Comparison of ENCODE assay signal across 8 mouse cellular contexts in genomic region chr7:134937471-134937926, GRCm38 (mm10). TPM values are rescaled to one million over a fixed set of nuclear protein-coding genes. Genes with fewer than 3 reads are reported as not detected.
DNase-seq lines count a peak whose midpoint lies in the region; ATAC-seq and TF ChIP-seq lines count a peak whose summit lies in the region.

No protein-coding gene starts in this region.

- H3K4me2 ChIP-seq in kidney, postnatal 0 days (ENCODE audit: low read length), result peak overlapping the region; percentile 93
- H3K4me2 ChIP-seq in intestine, embryonic 16.5 days (ENCODE audit: low read depth, low read length), result peak overlapping the region; percentile 95
- peak overlapping the region; percentile 89 for H3K4me2 ChIP-seq in midbrain, embryonic 16.5 days (ENCODE audit: low read length)

- H3K9me3 ChIP-seq in kidney, postnatal 0 days (replicated peaks; ENCODE audit: low read length), result no peaks in the 10 kb centered on the region
- no peaks in the 10 kb centered on the region for H3K9me3 ChIP-seq in intestine, embryonic 16.5 days (ENCODE audit: control insufficient read depth, low read length)
- H3K9me3 ChIP-seq in midbrain, embryonic 16.5 days (replicated peaks; ENCODE audit: control insufficient read depth, low read length, poor library complexity, severe bottlenecking), result no peaks in the 10 kb centered on the region

- no peak for TF ChIP-seq POLR2A in embryonic fibroblast, embryonic 13.5 days (IDR thresholded peaks at IDR 0.05; ENCODE audit: low read depth, low read length)

- no peak overlapping the region for H3K27ac ChIP-seq in kidney, postnatal 0 days
- H3K27ac ChIP-seq in embryonic fibroblast, embryonic 13.5 days (ENCODE audit: insufficient read depth, low read length), result no peak overlapping the region
- H3K27ac ChIP-seq in intestine, embryonic 16.5 days (ENCODE audit: low read length), result no peak overlapping the region
- H3K27ac ChIP-seq in midbrain, embryonic 16.5 days (ENCODE audit: low read length), result peak overlapping the region; percentile 80

- TF ChIP-seq CTCF in kidney, postnatal 0 days (IDR thresholded peaks at IDR 0.05; ENCODE audit: low read depth), result no peak
- TF ChIP-seq CTCF in embryonic fibroblast, embryonic 13.5 days (IDR thresholded peaks at IDR 0.05; ENCODE audit: borderline replicate concordance, insufficient read depth, low read length), result no peak

- H3K36me3 ChIP-seq in kidney, postnatal 0 days (ENCODE audit: insufficient read depth, low read length), result no peaks in the 10 kb centered on the region
- H3K36me3 ChIP-seq in intestine, embryonic 16.5 days (ENCODE audit: control insufficient read depth, insufficient read depth, low read length), result no peaks in the 10 kb centered on the region
- H3K36me3 ChIP-seq in midbrain, embryonic 16.5 days (ENCODE audit: control insufficient read depth, insufficient read depth, low read length), result no peaks in the 10 kb centered on the region

- WGBS in kidney, postnatal 0 days, result 2% methylated on average over 37 of the region's 37 CpGs
- WGBS in intestine, embryonic 16.5 days, result 2% methylated on average over 30 of the region's 37 CpGs
- under 1% methylated on average over 36 of the region's 37 CpGs for WGBS in midbrain, embryonic 16.5 days

- H3K27me3 ChIP-seq in kidney, postnatal 0 days (ENCODE audit: insufficient read depth, low read length), result no peaks in the 10 kb centered on the region
- peaks cover 5% of the 10 kb centered on the region; the same call in 1 of the 2 replicates for H3K27me3 ChIP-seq in intestine, embryonic 16.5 days (replicated peaks; ENCODE audit: control insufficient read depth, insufficient read depth, low read length)
- no peaks in the 10 kb centered on the region for H3K27me3 ChIP-seq in midbrain, embryonic 16.5 days (ENCODE audit: control insufficient read depth, insufficient read depth, low read depth, low read length)

- ATAC-seq in kidney, postnatal 0 days (replicated peaks; ENCODE audit: low FRiP score, low read depth), result 0 out of 2 replicates have a peak, but pooled peaks have one; percentile 19
- peak; percentile 52 for ATAC-seq in intestine, embryonic 16.5 days
- peak; percentile 64 for ATAC-seq in midbrain, embryonic 16.5 days

- H3K9ac ChIP-seq in kidney, postnatal 0 days (ENCODE audit: low read depth, low read length), result peak overlapping the region; percentile 50
- peak overlapping the region; percentile 64 for H3K9ac ChIP-seq in intestine, embryonic 16.5 days (ENCODE audit: low read depth, low read length)
- H3K9ac ChIP-seq in midbrain, embryonic 16.5 days (ENCODE audit: low read depth, low read length), result peak overlapping the region; percentile 82

- peak overlapping the region; percentile 50 for H3K4me3 ChIP-seq in kidney, postnatal 0 days (replicated peaks; ENCODE audit: low read depth, low read length)
- peak overlapping the region; percentile 31 for H3K4me3 ChIP-seq in embryonic fibroblast, embryonic 13.5 days (ENCODE audit: insufficient read depth, low read length)
- peak overlapping the region; percentile 56 for H3K4me3 ChIP-seq in intestine, embryonic 16.5 days (ENCODE audit: low read length)
- H3K4me3 ChIP-seq in midbrain, embryonic 16.5 days (ENCODE audit: low read depth, low read length), result peak overlapping the region; percentile 61

- peak; percentile 5 for DNase-seq in kidney, postnatal 0 days (ENCODE audit: low spot score)
- no peak for DNase-seq in kidney, adult 8-10 months
- peak; percentile 19 for DNase-seq in adrenal gland, postnatal 14 days
- DNase-seq in thymus, postnatal 10 days (ENCODE audit: low spot score in 2 of 2), result no peak
- DNase-seq in cerebellum, adult 9-10 months, result no peak

- H3K4me1 ChIP-seq in kidney, postnatal 0 days (replicated peaks; ENCODE audit: insufficient read depth, low read length), result peaks cover 18% of the 10 kb centered on the region; the same call in 1 of the 2 replicates
- no peaks in the 10 kb centered on the region for H3K4me1 ChIP-seq in embryonic fibroblast, embryonic 13.5 days (ENCODE audit: control insufficient read depth, insufficient read depth, low read length)
- peaks cover 13% of the 10 kb centered on the region for H3K4me1 ChIP-seq in intestine, embryonic 16.5 days (ENCODE audit: control insufficient read depth, insufficient read depth, low read length)
- peaks cover 7% of the 10 kb centered on the region for H3K4me1 ChIP-seq in midbrain, embryonic 16.5 days (ENCODE audit: control insufficient read depth, insufficient read depth, low read length)

RNA-seq across cellular contexts. Expression of gene Fam196a, which starts 0.7 kb away (rescaled TPM):
- 0.92 and 1.4 TPM in 2 replicates for polyA plus RNA-seq in kidney, postnatal 0 days (2015; fragmentation: Nextera tagmentation; extraction: Ambion mirVana)
- 3.0 TPM in 2 replicates for total RNA-seq in adrenal gland, postnatal 14 days (2021)
- 1.0 TPM in 2 replicates for polyA plus RNA-seq in embryonic fibroblast, embryonic 13.5 days (2011; ENCODE audit: insufficient read length, low read depth, missing spikeins)
- polyA plus RNA-seq in intestine, embryonic 16.5 days (2015; fragmentation: Nextera tagmentation; extraction: Ambion mirVana), result 1.3 and 1.4 TPM in 2 replicates
- polyA plus RNA-seq in midbrain, embryonic 16.5 days (2015; fragmentation: Nextera tagmentation; extraction: Ambion mirVana), result 12.2 and 13.7 TPM in 2 replicates

Comparison
In these comparisons a context has a peak if more than half of its experiments do, and no peak if none do; other contexts are left out.
1. DNase-seq: peak in kidney, postnatal 0 days (single experiment) and adrenal gland, postnatal 14 days (single experiment); none in kidney, adult 8-10 months (0 of 2), thymus, postnatal 10 days (0 of 2) and cerebellum, adult 9-10 months (single experiment).
2. Peak in every context shown above with its lines, with median percentiles within 50 percentile points of each other: ATAC-seq, H3K4me2 ChIP-seq, H3K4me3 ChIP-seq and H3K9ac ChIP-seq.